Mouse (Mus musculus) kidney, embryonic 14.5 days (tissue): ENCODE data around the gene U2af1l4. TPM values are rescaled to one million over a fixed set of nuclear protein-coding genes. Genes with fewer than 3 reads are reported as not detected.

ENCODE experiments used
- ATAC-seq: fragments of 200-750 bp; cut with Nextera tagmentation; 2 replicates; pipeline ENCODE4 v1.8.0; 2017; ENCODE audit warnings: moderate number of reproducible peaks, mild to moderate bottlenecking, moderate TSS enrichment, moderate library complexity; ENCODE audit not compliant: low FRiP score, low TSS enrichment
- H3K27ac ChIP-seq: fragments of 300-500 bp; sonication (generic); 2 replicates; pipeline ENCODE4 v1.5.1; 2014; ENCODE audit warnings: low read depth, mild to moderate bottlenecking, low read length, moderate library complexity, mixed read lengths
- H3K27me3 ChIP-seq: fragments of 300-500 bp; sonication (generic); 2 replicates; pipeline ENCODE4 v1.6.1; 2014; ENCODE audit warnings: mild to moderate bottlenecking, low read length; ENCODE audit not compliant: control insufficient read depth, insufficient read depth
- H3K36me3 ChIP-seq: fragments of 300-500 bp; sonication (generic); 2 replicates; pipeline ENCODE4 v1.6.1; 2014; ENCODE audit warnings: low read length, mixed read lengths; ENCODE audit not compliant: control insufficient read depth, insufficient read depth
- H3K4me1 ChIP-seq: fragments of 300-500 bp; sonication (generic); 2 replicates; pipeline ENCODE4 v1.6.1; 2014; ENCODE audit warnings: low read length, mixed read lengths; ENCODE audit not compliant: control insufficient read depth, insufficient read depth
- H3K4me2 ChIP-seq: fragments of 300-500 bp; sonication (generic); replicated peaks from 2 replicates; pipeline ENCODE4 v1.6.1; 2014; ENCODE audit warnings: low read depth, mild to moderate bottlenecking, low read length
- H3K4me3 ChIP-seq: fragments of 300-500 bp; sonication (generic); 2 replicates; pipeline ENCODE4 v1.5.1; 2014; ENCODE audit warnings: mild to moderate bottlenecking, low read length
- H3K9ac ChIP-seq: fragments of 300-500 bp; sonication (generic); 2 replicates; pipeline ENCODE4 v1.6.1; 2014; ENCODE audit warnings: low read depth, mild to moderate bottlenecking, low read length, moderate library complexity
- H3K9me3 ChIP-seq: fragments of 300-500 bp; sonication (generic); 2 replicates; pipeline ENCODE4 v1.6.1; 2016; ENCODE audit warnings: low read length; ENCODE audit not compliant: control insufficient read depth
- WGBS: fragments of 180-500 bp; shearing (Covaris S2); extraction: QIAGEN DNeasy Blood & Tissue Kit; methylation state at CpG from one replicate; pipeline ENCODE4 v1.1.7; 2014; 5-methylcytosine and 5-hydroxymethylcytosine counted together
- polyA plus RNA-seq: library from polyadenylated mRNA; unstranded; fragments of >200 nt; fragmentation: Nextera tagmentation; extraction: Ambion mirVana; gene quantifications from 2 replicates; pipeline ENCODE4 v1.2.1, GENCODE M21; 2014

Gene U2af1l4
- polyA plus RNA-seq, 1 experiment from 2014 or later: 109 TPM

DNA sequence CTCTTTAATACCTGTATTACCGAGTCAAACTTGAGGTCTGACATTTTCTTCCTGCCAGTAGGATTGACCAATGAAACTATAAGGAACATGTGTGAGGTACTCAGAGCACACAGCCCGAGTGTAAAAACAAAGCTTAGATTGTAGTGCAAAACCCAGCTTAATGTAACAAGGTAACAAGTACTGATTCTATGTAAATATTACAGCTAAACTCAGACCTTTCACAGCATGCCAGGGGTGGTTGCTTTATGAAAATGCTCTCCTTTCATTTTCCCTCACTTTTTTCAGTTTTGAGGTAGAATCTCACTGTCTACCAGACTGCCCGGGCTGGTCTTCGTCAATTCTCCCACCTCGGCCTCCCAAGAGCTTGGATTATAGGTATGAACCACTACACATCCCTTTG lies 33.0 kb downstream of the U2af1l4 start:
- H3K4me3 ChIP-seq: no peak overlapping the region
- H3K4me1 ChIP-seq: no peaks in the 10 kb centered on the region
- H3K27me3 ChIP-seq: no peaks in the 10 kb centered on the region
- no peak overlapping the region for H3K9ac ChIP-seq
- ATAC-seq: no peak
- no peak overlapping the region for H3K4me2 ChIP-seq
- 84% methylated on average over 5 of the region's 5 CpGs for WGBS
- no peak overlapping the region for H3K27ac ChIP-seq
- no peaks in the 10 kb centered on the region for H3K9me3 ChIP-seq
- no peaks in the 10 kb centered on the region for H3K36me3 ChIP-seq

DNA sequence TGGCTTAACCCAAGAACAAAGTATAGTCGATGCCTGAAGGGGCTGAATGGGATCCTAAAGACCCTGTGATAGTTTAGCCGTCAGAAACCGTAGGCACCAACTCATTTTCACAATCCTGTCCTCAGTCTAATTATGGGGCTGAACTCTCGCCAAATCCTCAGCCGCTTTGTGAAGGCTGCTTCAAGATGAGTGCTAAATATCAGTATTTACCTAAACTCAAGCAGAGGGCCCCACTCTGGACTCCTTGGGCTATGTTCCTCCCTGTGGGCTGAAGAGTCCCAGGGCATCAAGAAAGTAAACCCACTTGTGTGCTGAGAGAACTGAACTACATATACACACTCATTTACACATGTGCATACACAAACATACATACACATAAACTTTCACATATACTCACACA lies 33.7 kb downstream of the U2af1l4 start:
- no peak for ATAC-seq
- WGBS: 79% methylated on average over 5 of the region's 5 CpGs
- Histone ChIP-seq H3K4me3 (no peak overlapping the region), H3K36me3 (no peaks in the 10 kb centered on the region), H3K9ac (no peak overlapping the region), H3K27me3 (no peaks in the 10 kb centered on the region), H3K9me3 (no peaks in the 10 kb centered on the region), H3K27ac (no peak overlapping the region), H3K4me2 (no peak overlapping the region), H3K4me1 (no peaks in the 10 kb centered on the region)

DNA sequence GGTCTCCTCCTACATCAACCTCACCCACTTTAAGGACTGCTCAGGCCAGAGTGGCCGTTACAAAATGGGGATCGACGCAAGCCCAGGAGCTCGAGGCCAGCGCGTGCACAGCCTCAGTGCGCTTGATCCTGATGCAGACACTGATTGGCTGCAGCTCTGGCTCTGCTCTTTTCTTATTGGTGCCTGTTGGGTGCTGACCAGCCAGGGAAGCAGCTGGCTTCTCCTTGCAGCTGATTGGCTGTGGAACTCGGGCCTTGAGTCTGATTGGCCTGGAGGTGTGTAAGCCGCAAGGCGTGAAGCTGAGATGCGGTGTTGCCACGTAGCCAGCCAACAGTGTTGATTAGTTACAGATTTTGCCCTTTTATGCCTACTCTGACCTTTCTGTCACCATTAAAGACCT lies 35.7 kb downstream of the U2af1l4 start, which contains the start of gene Zbtb32:
Gene Zbtb32, minus strand, starts transcription at position 124 of the 400 bp plus-strand sequence.
- ATAC-seq: no peak
- Histone ChIP-seq H3K4me2 (no peak within 1 kb of the TSS), H3K27me3 (no peaks in the 10 kb centered on the region), H3K27ac (no peak within 1 kb of the TSS), H3K9me3 (no peaks in the 10 kb centered on the region), H3K36me3 (no peaks in the 10 kb centered on the region), H3K9ac (no peak within 1 kb of the TSS), H3K4me1 (0 out of 2 replicates have a peak, but pooled peaks cover 2% of the 10 kb centered on the region), H3K4me3 (no peak within 1 kb of the TSS)
- WGBS: 91% methylated on average over 12 of the region's 12 CpGs

DNA sequence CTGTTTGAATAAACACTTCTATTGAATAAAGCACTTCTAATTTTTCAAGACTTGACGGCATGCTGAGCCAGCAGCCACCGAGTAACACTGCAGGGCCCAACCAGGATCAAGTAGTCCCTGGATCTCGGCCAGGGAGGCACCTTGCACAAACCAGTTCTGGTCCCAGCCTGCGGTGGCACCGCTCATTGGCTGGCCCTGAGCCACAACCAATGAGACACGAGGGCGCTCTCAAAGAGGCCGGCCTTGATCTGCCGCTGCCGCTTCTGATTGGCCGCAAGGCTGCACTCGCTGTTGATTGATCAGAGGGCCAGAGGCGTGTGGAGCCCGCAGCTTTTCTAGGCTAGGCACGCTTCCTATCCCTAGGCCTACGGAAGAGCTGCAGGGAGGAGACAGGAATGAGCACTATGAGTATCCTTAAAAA lies 36.8 kb downstream of the U2af1l4 start:
- Histone ChIP-seq H3K4me3 (no peak overlapping the region), H3K9me3 (no peaks in the 10 kb centered on the region), H3K27ac (no peak overlapping the region), H3K9ac (no peak overlapping the region), H3K4me2 (no peak overlapping the region), H3K4me1 (0 out of 2 replicates have a peak, but pooled peaks cover 3% of the 10 kb centered on the region), H3K27me3 (no peaks in the 10 kb centered on the region), H3K36me3 (no peaks in the 10 kb centered on the region)
- ATAC-seq: peak; percentile 95
- WGBS: 2% methylated on average over 16 of the region's 16 CpGs

- 0 out of 2 replicates have a peak, but pooled peaks cover 3% of the 10 kb centered on the region for H3K4me1 ChIP-seq
- no peaks in the 10 kb centered on the region for H3K36me3 ChIP-seq
- 79% methylated on average over 7 of the region's 7 CpGs for WGBS
- H3K4me3 ChIP-seq: no peak overlapping the region
- no peaks in the 10 kb centered on the region for H3K27me3 ChIP-seq
- H3K27ac ChIP-seq: no peak overlapping the region
- no peaks in the 10 kb centered on the region for H3K9me3 ChIP-seq
- H3K4me2 ChIP-seq: no peak overlapping the region
- no peak for ATAC-seq
- no peak overlapping the region for H3K9ac ChIP-seq
Observed at GRCm38 (mm10) chr7:30600651-30601050, 37.5 kb downstream of the U2af1l4 start.

GRCm38 (mm10) chr7:30602583-30602982 lies 39.5 kb downstream of the U2af1l4 start:
- no peaks in the 10 kb centered on the region for H3K9me3 ChIP-seq
- no peak overlapping the region for H3K4me3 ChIP-seq
- H3K36me3 ChIP-seq: no peaks in the 10 kb centered on the region
- H3K27ac ChIP-seq: no peak overlapping the region
- H3K4me2 ChIP-seq: no peak overlapping the region
- H3K4me1 ChIP-seq: 0 out of 2 replicates have a peak, but pooled peaks cover 3% of the 10 kb centered on the region
- H3K27me3 ChIP-seq: no peaks in the 10 kb centered on the region
- WGBS: 22% methylated on average over 3 of the region's 3 CpGs
- no peak for ATAC-seq
- no peak overlapping the region for H3K9ac ChIP-seq

GRCm38 (mm10) chr7:30604424-30604823 lies 41.3 kb downstream of the U2af1l4 start:
- 37% methylated on average over 8 of the region's 8 CpGs for WGBS
- no peak overlapping the region for H3K27ac ChIP-seq
- no peak overlapping the region for H3K9ac ChIP-seq
- ATAC-seq: no peak
- H3K4me1 ChIP-seq: 0 out of 2 replicates have a peak, but pooled peaks cover 3% of the 10 kb centered on the region
- no peaks in the 10 kb centered on the region for H3K27me3 ChIP-seq
- no peak overlapping the region for H3K4me2 ChIP-seq
- H3K4me3 ChIP-seq: no peak overlapping the region
- H3K9me3 ChIP-seq: no peaks in the 10 kb centered on the region
- no peaks in the 10 kb centered on the region for H3K36me3 ChIP-seq

DNA sequence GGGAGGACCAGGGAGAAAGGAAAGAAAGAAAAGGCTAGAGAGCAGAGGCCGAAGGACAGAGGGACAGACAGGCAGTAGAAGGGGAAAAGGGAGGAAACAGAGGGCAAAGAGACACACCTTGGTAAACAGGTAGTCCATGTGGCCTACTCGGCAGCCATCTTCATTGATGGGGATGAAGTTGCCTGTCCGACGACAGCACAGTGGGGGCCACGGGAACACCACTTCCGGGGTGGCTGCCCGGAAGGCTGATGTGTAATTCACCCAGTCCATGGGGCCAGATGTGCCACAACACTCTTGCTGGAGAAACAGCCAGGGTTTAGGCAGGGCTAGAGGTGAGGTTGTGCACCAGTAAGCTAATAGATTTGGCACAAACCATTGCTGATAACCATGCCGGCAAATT lies 41.8 kb downstream of the U2af1l4 start:
- H3K4me3 ChIP-seq: no peak overlapping the region
- H3K9me3 ChIP-seq: no peaks in the 10 kb centered on the region
- WGBS: 93% methylated on average over 8 of the region's 8 CpGs
- no peaks in the 10 kb centered on the region for H3K27me3 ChIP-seq
- no peaks in the 10 kb centered on the region for H3K36me3 ChIP-seq
- no peak overlapping the region for H3K4me2 ChIP-seq
- H3K4me1 ChIP-seq: 0 out of 2 replicates have a peak, but pooled peaks cover 3% of the 10 kb centered on the region
- H3K27ac ChIP-seq: no peak overlapping the region
- no peak overlapping the region for H3K9ac ChIP-seq
- ATAC-seq: no peak

DNA sequence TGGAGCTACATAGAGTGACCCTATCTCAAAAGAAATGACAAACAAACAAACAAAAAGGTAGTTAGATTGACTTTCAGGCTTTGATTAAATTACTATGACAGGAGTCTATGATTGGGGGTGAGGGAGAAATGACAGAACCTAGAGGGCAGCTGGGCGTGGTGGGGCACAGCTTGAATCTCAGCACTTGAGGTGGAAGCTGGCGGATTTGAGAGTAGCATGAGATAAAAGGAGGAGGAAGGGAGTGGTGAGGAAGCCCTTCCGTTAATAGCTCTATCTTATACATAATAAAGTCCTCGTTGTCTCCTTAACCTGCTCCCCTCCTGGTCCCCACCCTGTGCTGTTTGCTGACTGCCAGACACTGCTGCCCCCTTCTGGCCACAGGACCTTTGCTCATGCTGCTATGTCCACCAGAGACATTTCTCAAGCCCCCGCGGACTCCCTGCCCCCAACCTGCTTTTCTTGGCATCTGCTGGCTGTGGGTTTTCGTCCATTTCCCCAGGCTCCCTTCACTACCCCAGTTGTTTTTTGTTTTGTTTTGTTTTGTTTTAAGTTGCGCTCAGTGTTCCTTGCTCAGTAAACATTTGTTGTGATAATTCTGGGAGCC lies 44.7 kb downstream of the U2af1l4 start:
- no peak overlapping the region for H3K4me3 ChIP-seq
- H3K27ac ChIP-seq: no peak overlapping the region
- H3K27me3 ChIP-seq: no peaks in the 10 kb centered on the region
- H3K9me3 ChIP-seq: no peaks in the 10 kb centered on the region
- no peaks in the 10 kb centered on the region for H3K36me3 ChIP-seq
- H3K4me2 ChIP-seq: no peak overlapping the region
- no peak overlapping the region for H3K9ac ChIP-seq
- WGBS: 28% methylated on average over 8 of the region's 8 CpGs
- peak; percentile 41; the same call in 1 of the 2 replicates for ATAC-seq
- peaks cover 3% of the 10 kb centered on the region; the same call in 1 of the 2 replicates for H3K4me1 ChIP-seq
